Comparison of ENCODE assay signal across 10 mouse cellular contexts in genomic region chr4:52958693-52959092, GRCm38 (mm10). TPM values are rescaled to one million over a fixed set of nuclear protein-coding genes. Genes with fewer than 3 reads are reported as not detected.
DNase-seq lines count a peak whose midpoint lies in the region; ATAC-seq and TF ChIP-seq lines count a peak whose summit lies in the region.
"Had no signal": no experiment of that assay in that cellular context is flagged by ENCODE, and none has a peak within 500 bp of the region (broad histone marks: within the 10 kb centered on the region; RNA-seq: fewer than 3 reads in every experiment).

No protein-coding gene starts in this region.

- peak; percentile 84 for TF ChIP-seq CTCF in cortical plate, adult 2 months (IDR thresholded peaks at IDR 0.05; ENCODE audit: extremely low read depth, insufficient read depth, low read length)

- DNase-seq in heart, postnatal 10 days, result peak; percentile 7 to 19
- no peak for DNase-seq in heart, postnatal 25 days (ENCODE audit: low spot score)
- peak; percentile 3 for DNase-seq in NIH3T3 (ENCODE audit: low read depth)
- peak; percentile 74 for DNase-seq in hindbrain, embryonic 14.5 days (ENCODE audit: low spot score)
- peak; percentile 42 to 54 for DNase-seq in left cerebral cortex, postnatal 36 days (ENCODE audit: low spot score in 2 of 2)
- DNase-seq in retina, embryonic 14.5 days (ENCODE audit: low spot score), result peak; percentile 64
- no peak for DNase-seq in gastrocnemius, postnatal 4 days (ENCODE audit: low spot score in 2 of 2)

- H3K27me3 ChIP-seq in hindbrain, embryonic 14.5 days (ENCODE audit: control insufficient read depth, insufficient read depth, low read length), result no peaks in the 10 kb centered on the region

- intact Hi-C loops in heart, postnatal 10 days (cut with DNase I), result no loop called here
- intact Hi-C loops in heart, postnatal 25 days (cut with DNase I), result no loop called here
- intact Hi-C loops in left cerebral cortex, postnatal 36 days (cut with DNase I), result no loop called here

- 28% methylated on average over 4 of the region's 4 CpGs for WGBS in hindbrain, embryonic 14.5 days

- H3K9ac ChIP-seq in hindbrain, embryonic 14.5 days, result no peak overlapping the region

- H3K27ac ChIP-seq in cortical plate, adult 2 months (ENCODE audit: insufficient read depth, low read length), result no peak overlapping the region
- no peak overlapping the region for H3K27ac ChIP-seq in hindbrain, embryonic 14.5 days

- no peaks in the 10 kb centered on the region for H3K9me3 ChIP-seq in hindbrain, embryonic 14.5 days (ENCODE audit: control insufficient read depth, low read length)

- H3K4me3 ChIP-seq in cortical plate, adult 2 months (ENCODE audit: insufficient read depth, low read length), result no peak overlapping the region
- no peak overlapping the region for H3K4me3 ChIP-seq in hindbrain, embryonic 14.5 days (replicated peaks; ENCODE audit: low read length)

- no peak overlapping the region for H3K4me2 ChIP-seq in hindbrain, embryonic 14.5 days (replicated peaks)

- peak; percentile 85 for ATAC-seq in hindbrain, embryonic 14.5 days (ENCODE audit: low FRiP score)

- no peaks in the 10 kb centered on the region for H3K4me1 ChIP-seq in cortical plate, adult 2 months (ENCODE audit: control insufficient read depth, insufficient read depth, low read length)
- H3K4me1 ChIP-seq in hindbrain, embryonic 14.5 days (replicated peaks; ENCODE audit: control insufficient read depth, insufficient read depth, low read length), result no peaks in the 10 kb centered on the region

- no peak for TF ChIP-seq POLR2A in cortical plate, adult 2 months (IDR thresholded peaks at IDR 0.05; ENCODE audit: extremely low read depth, insufficient read depth, low read length)

- no peaks in the 10 kb centered on the region for H3K36me3 ChIP-seq in hindbrain, embryonic 14.5 days (replicated peaks; ENCODE audit: control insufficient read depth, insufficient read depth)

RNA-seq across cellular contexts. Expression of gene Olfr270, which starts 5.7 kb away (rescaled TPM):
- total RNA-seq in heart, postnatal 10 days (2021), result not detected
- not detected for total RNA-seq in heart, postnatal 25 days (2021)
- polyA plus RNA-seq in cortical plate, adult 2 months (2012; rRNA removed), result not detected in 2 replicates
- not detected in 2 replicates for polyA plus RNA-seq in hindbrain, embryonic 14.5 days (2014; fragmentation: Nextera tagmentation; extraction: Ambion mirVana)
- total RNA-seq in left cerebral cortex, postnatal 36 days (2021), result not detected
- total RNA-seq in gastrocnemius, postnatal 4 days (2021), result not detected
- polyA plus RNA-seq: large intestine, adult 2 months; stomach, embryonic 16.5 days had no signal

RNA-seq across cellular contexts. Expression of gene Nipsnap3a, which starts 30.4 kb away (rescaled TPM):
- total RNA-seq in heart, postnatal 10 days (2021), result not detected
- total RNA-seq in heart, postnatal 25 days (2021), result not detected
- polyA plus RNA-seq in cortical plate, adult 2 months (2012; rRNA removed), result not detected in 2 replicates
- polyA plus RNA-seq in hindbrain, embryonic 14.5 days (2014; fragmentation: Nextera tagmentation; extraction: Ambion mirVana), result not detected in 2 replicates
- not detected for total RNA-seq in left cerebral cortex, postnatal 36 days (2021)
- not detected for total RNA-seq in gastrocnemius, postnatal 4 days (2021)
- polyA plus RNA-seq: large intestine, adult 2 months; stomach, embryonic 16.5 days had no signal

RNA-seq across cellular contexts. Expression of gene Olfr272, which starts 39.7 kb away (rescaled TPM):
- not detected for total RNA-seq in heart, postnatal 10 days (2021)
- total RNA-seq in heart, postnatal 25 days (2021), result not detected
- polyA plus RNA-seq in cortical plate, adult 2 months (2012; rRNA removed), result not detected in 2 replicates
- polyA plus RNA-seq in hindbrain, embryonic 14.5 days (2014; fragmentation: Nextera tagmentation; extraction: Ambion mirVana), result not detected in 2 replicates
- not detected for total RNA-seq in left cerebral cortex, postnatal 36 days (2021)
- not detected for total RNA-seq in gastrocnemius, postnatal 4 days (2021)
- polyA plus RNA-seq: large intestine, adult 2 months; stomach, embryonic 16.5 days had no signal

RNA-seq across cellular contexts. Expression of gene Nipsnap3b, which starts 53.0 kb away (rescaled TPM):
- 10 to 100 TPM; 15.1 to 16.9 TPM for total RNA-seq in heart, postnatal 10 days (2021)
- 1 to 10 TPM; 4.0 to 4.1 TPM for total RNA-seq in heart, postnatal 25 days (2021)
- polyA plus RNA-seq in cortical plate, adult 2 months (2012; rRNA removed), result 16.3 and 17.0 TPM in 2 replicates
- polyA plus RNA-seq in hindbrain, embryonic 14.5 days (2014; fragmentation: Nextera tagmentation; extraction: Ambion mirVana), result 199 and 202 TPM in 2 replicates
- 10 to 100 TPM; 12.1 to 14.1 TPM for total RNA-seq in left cerebral cortex, postnatal 36 days (2021)
- total RNA-seq in gastrocnemius, postnatal 4 days (2021), result 10 to 100 TPM; 16.0 to 17.0 TPM

Comparison
In these comparisons a context has a peak if more than half of its experiments do, and no peak if none do; other contexts are left out.
1. DNase-seq: peak in heart, postnatal 10 days (2 of 2), NIH3T3 (single experiment), hindbrain, embryonic 14.5 days (single experiment), left cerebral cortex, postnatal 36 days (2 of 2) and retina, embryonic 14.5 days (single experiment); none in heart, postnatal 25 days (single experiment) and gastrocnemius, postnatal 4 days (0 of 2).